Mouse (Mus musculus) olfactory bulb, adult 2 months (tissue): ENCODE measurements around the gene Ankrd53.

Experiments
- CTCF ChIP-seq: fragments of 200-500 bp; IDR thresholded peaks from 2 replicates; pipeline ENCODE4 v1.5.1; 2012; ENCODE audit warnings: low read depth, mild to moderate bottlenecking, low read length, moderate library complexity; ENCODE audit not compliant: insufficient read depth
- POLR2A ChIP-seq: fragments of 200-500 bp; IDR thresholded peaks from 2 replicates; pipeline ENCODE4 v1.6.1; 2012; ENCODE audit warnings: mild to moderate bottlenecking, low read depth, low read length, moderate library complexity; ENCODE audit not compliant: insufficient read depth

DNA sequence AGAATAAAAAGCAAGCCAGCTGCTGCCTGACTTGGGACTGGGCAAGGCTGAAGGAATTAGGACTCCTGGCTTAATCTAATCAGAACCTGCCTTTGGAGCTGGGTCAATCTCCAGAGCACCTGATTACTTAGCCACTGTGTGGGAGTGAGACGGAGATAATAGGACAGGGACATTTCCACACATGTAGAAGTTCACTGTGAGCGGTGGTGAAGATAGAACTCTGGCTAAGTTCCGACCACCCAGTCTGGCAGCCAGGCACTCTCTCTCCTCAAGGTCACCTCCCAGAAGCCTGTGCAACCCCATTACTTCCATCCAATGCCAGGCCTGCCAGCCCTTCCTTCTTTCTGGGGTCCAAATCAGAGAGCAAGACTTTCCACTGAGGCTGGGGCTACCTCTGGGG lies 4.5 kb downstream of the Ankrd53 start:
- TF ChIP-seq POLR2A: no peak
- TF ChIP-seq CTCF: no peak
